Mouse (Mus musculus) erythroblast, embryonic 14.5 days (primary cell): ENCODE data around the gene Syp. TPM values are rescaled to one million over a fixed set of nuclear protein-coding genes. Genes with fewer than 3 reads are reported as not detected.

ENCODE experiments used
- H3K27me3 ChIP-seq: 2 replicates; pipeline ENCODE4 v1.6.1; 2012; ENCODE audit warnings: inconsistent platforms; ENCODE audit not compliant: control insufficient read depth
- H3K36me3 ChIP-seq: 2 replicates; pipeline ENCODE4 v1.6.1; 2012; ENCODE audit warnings: mild to moderate bottlenecking, inconsistent platforms; ENCODE audit not compliant: control insufficient read depth
- H3K4me1 ChIP-seq: 2 replicates; pipeline ENCODE4 v1.6.1; 2012; ENCODE audit warnings: inconsistent platforms; ENCODE audit not compliant: control insufficient read depth
- H3K4me3 ChIP-seq: replicated peaks from 2 replicates; pipeline ENCODE3; 2012; ENCODE audit warnings: moderate library complexity, mild to moderate bottlenecking, inconsistent platforms
- H3K9me3 ChIP-seq: 2 replicates; pipeline ENCODE4 v1.6.1; 2012; ENCODE audit warnings: low read length, inconsistent platforms, mixed read lengths; ENCODE audit not compliant: control insufficient read depth
- GATA1 ChIP-seq: IDR thresholded peaks from 2 replicates; pipeline ENCODE4 v1.6.1; 2012; ENCODE audit warnings: low read length, inconsistent platforms, mixed read lengths
- TAL1 ChIP-seq: IDR thresholded peaks from 3 replicates; pipeline ENCODE4 v1.6.1; 2012; ENCODE audit warnings: low read length, inconsistent platforms, mixed read lengths
- polyA plus RNA-seq: library from polyadenylated mRNA; stranded (reverse); fragments of >175 nt; gene quantifications from 2 replicates; pipeline ENCODE4 v1.2.3, GENCODE M21; 2012

Gene Syp
- 0.04 and 0.08 TPM in 2 replicates for polyA plus RNA-seq

- peak within 1 kb of the TSS; percentile 54 for H3K4me3 ChIP-seq
- TF ChIP-seq GATA1 (no peak), TAL1 (no peak)
- H3K9me3 ChIP-seq = peaks cover 4% of the 10 kb centered on the region; the same call in 1 of the 2 replicates
- peaks cover 37% of the 10 kb centered on the region for H3K4me1 ChIP-seq
- H3K27me3 ChIP-seq = peaks cover 30% of the 10 kb centered on the region
- no peaks in the 10 kb centered on the region for H3K36me3 ChIP-seq
These were observed at the start of gene Syp for GRCm38 (mm10) chrX:7638401-7639091. Gene Syp, plus strand, starts transcription at chrX:7638471.

DNA sequence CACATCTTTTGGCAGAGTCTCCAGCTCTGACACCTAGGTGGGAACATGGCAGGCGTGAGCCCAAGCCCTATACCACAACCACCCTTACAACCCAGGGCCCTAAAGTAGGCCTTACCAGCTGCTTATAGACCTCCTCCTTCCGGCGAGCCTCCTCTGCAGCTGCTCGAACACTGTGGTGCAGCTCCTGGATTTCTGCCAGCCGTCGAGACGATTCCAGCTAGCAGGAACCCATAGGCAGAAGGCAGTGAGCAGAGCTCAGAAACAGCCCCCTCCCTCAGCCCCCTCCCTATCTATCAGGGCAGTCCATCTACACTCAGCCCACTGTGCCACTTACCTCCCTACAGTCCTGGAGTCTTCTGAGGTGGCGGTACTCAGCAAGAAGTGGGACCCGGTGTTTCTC, 42.9 kb upstream of the Syp start:
- Histone ChIP-seq H3K36me3 (peaks cover 87% of the 10 kb centered on the region), H3K4me3 (no peak overlapping the region), H3K9me3 (peaks cover 3% of the 10 kb centered on the region; the same call in 1 of the 2 replicates), H3K4me1 (no peaks in the 10 kb centered on the region), H3K27me3 (no peaks in the 10 kb centered on the region)
- TF ChIP-seq GATA1 (no peak), TAL1 (no peak)

GRCm38 (mm10) chrX:7604004-7604403, 34.3 kb upstream of the Syp start:
- Histone ChIP-seq H3K36me3 (peaks cover 42% of the 10 kb centered on the region), H3K9me3 (peaks cover 3% of the 10 kb centered on the region; the same call in 1 of the 2 replicates), H3K27me3 (peaks cover 16% of the 10 kb centered on the region), H3K4me1 (peaks cover 18% of the 10 kb centered on the region), H3K4me3 (peak overlapping the region; percentile 71)
- no peak for TF ChIP-seq TAL1
- no peak for TF ChIP-seq GATA1

DNA sequence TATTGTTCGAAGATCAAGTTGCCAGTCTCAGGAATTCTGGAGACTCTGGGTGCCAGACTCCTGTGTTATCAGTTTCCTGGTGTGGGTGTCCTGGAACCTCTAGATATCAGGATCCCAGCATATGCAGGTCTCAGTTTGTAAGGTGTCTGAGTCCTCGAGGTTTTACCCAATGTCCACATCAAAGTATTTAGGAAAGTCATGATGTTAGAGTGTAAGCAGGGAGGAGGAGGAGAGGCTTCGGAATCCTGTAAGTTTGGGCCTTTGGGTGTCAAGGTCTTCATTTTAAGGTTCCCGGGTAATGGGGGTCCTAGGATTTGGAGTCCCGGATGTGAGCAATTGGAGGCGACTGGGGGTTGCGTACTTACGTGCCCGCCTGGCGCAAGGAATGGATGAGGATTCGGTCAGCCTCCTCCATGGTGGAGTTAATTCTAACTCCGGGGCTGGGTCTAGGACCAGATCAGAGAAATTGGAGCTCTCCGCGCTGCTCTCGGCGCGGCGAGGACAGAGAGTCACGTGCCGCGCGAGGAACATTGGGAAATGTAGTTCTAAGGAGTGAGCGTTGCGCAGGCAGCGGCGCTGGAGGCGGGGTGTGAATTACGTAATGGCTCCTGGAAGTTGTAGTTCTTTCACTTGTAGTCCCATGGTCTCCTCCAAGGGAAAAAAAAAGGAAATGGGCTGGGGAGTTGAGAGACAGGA, 33.2 kb upstream of the Syp start, which contains the start of gene Ccdc22:
Gene Ccdc22, minus strand, starts transcription at position 639 of the 696 bp plus-strand sequence.
- H3K27me3 ChIP-seq = peaks cover 22% of the 10 kb centered on the region
- TF ChIP-seq GATA1 (no peak), TAL1 (0 out of 3 replicates have a peak, but pooled peaks have one; percentile 16)

DNA sequence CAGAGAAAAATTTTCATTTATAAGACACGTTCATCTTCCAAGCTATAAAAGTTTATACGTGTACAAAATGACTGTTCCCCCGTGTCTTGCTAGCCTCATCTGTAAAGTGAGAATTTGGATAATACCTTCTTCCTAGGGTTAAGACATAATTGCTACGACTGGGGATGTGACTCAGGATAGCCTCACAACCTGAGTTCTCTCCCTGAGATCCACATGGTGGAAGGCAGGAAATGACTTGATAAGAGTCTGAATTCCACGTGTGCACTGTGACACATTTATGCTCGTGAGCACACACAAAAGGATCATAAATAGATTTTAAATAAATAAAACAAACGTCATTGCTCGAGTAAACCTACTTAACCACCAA, 32.7 kb upstream of the Syp start:
- peaks cover 27% of the 10 kb centered on the region for H3K27me3 ChIP-seq
- H3K9me3 ChIP-seq = peaks cover 1% of the 10 kb centered on the region; the same call in 1 of the 2 replicates
- H3K4me3 ChIP-seq = peak overlapping the region; percentile 71
- H3K36me3 ChIP-seq = peaks cover 27% of the 10 kb centered on the region
- H3K4me1 ChIP-seq = peaks cover 18% of the 10 kb centered on the region
- TF ChIP-seq GATA1 (no peak), TAL1 (no peak)

More for the DNA sequence above, 33.2 kb upstream of the Syp start, which contains the start of gene Ccdc22:
- peaks cover 32% of the 10 kb centered on the region for H3K36me3 ChIP-seq
- no peaks in the 10 kb centered on the region for H3K9me3 ChIP-seq
- H3K4me3 ChIP-seq = peak within 1 kb of the TSS; percentile 71
- H3K4me1 ChIP-seq = peaks cover 18% of the 10 kb centered on the region

DNA sequence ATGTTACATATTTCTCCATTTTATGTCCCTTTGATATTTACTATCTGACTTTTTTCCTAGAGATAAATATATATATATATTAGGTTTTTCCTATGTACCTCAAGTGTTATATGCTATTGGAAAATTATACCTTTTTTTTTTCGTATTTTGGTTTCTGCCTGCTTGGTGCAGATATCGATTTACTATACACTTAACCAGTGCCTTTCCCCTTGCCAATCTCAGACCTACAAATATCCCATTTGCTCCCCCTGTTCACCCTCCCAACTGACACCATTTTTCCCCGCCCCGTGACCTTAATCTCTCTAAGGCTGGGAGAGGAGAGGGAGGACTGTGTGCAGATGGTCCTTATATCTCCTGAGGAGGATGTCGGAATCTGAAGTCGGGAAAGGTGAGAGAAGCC, 31.5 kb upstream of the Syp start, which contains the start of gene Cacna1f:
Gene Cacna1f, plus strand, starts transcription at position 301 of the 400 bp plus-strand sequence.
- peaks cover 20% of the 10 kb centered on the region for H3K4me1 ChIP-seq
- peaks cover 39% of the 10 kb centered on the region for H3K27me3 ChIP-seq
- H3K9me3 ChIP-seq = peaks cover 4% of the 10 kb centered on the region; the same call in 1 of the 2 replicates
- peaks cover 21% of the 10 kb centered on the region for H3K36me3 ChIP-seq
- TF ChIP-seq GATA1 (no peak), TAL1 (no peak)
- no peak within 1 kb of the TSS for H3K4me3 ChIP-seq

GRCm38 (mm10) chrX:7610035-7610434, 28.2 kb upstream of the Syp start:
- Histone ChIP-seq H3K9me3 (peaks cover 7% of the 10 kb centered on the region; the same call in 1 of the 2 replicates), H3K4me3 (no peak overlapping the region), H3K27me3 (peaks cover 39% of the 10 kb centered on the region), H3K4me1 (peaks cover 8% of the 10 kb centered on the region), H3K36me3 (no peaks in the 10 kb centered on the region)
- TF ChIP-seq TAL1 (no peak), GATA1 (no peak)

DNA sequence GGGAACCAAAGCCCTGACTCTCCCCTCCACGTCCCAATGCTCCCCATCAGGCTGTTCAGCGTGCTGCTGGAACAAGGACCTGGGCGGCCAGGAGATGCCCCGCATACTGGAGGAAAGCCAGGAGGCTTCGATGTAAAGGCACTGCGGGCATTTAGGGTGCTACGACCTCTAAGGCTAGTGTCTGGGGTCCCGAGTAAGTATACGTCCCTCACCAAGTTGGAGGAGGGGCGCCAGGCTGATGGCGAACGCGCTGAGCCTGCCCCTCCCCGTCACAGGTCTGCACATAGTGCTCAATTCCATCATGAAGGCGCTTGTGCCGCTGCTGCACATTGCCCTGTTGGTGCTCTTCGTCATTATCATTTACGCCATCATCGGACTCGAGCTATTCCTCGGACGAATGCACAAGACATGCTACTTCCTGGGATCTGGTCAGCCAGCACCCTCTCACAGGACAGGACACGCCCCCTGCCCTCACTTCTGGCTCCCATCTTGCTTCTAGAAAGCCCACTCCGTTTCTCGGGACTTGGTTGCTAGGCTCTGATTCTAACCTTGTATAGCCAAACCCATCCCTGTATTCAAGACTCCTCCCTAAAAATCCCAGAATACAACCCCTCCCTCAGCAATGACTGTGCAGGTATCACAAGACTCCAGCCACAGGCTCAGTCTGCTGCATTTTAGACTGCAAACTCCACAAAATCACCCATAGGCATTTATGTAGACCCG, 27.6 kb upstream of the Syp start:
- no peak for TF ChIP-seq TAL1
- no peak for TF ChIP-seq GATA1
- peaks cover 4% of the 10 kb centered on the region for H3K4me1 ChIP-seq

More for the DNA sequence above, 27.6 kb upstream of the Syp start:
- H3K36me3 ChIP-seq = no peaks in the 10 kb centered on the region
- H3K27me3 ChIP-seq = peaks cover 39% of the 10 kb centered on the region
- no peak overlapping the region for H3K4me3 ChIP-seq
- H3K9me3 ChIP-seq = peaks cover 7% of the 10 kb centered on the region; the same call in 1 of the 2 replicates
